Mouse (Mus musculus): ENCODE measurements around the gene Pparg. TPM values are rescaled to one million over a fixed set of nuclear protein-coding genes. Genes with fewer than 3 reads are reported as not detected.
A peak's percentile ranks its signal among the peaks of the same experiment; 100 is the strongest.

Gene Pparg
- polyA plus RNA-seq, 1 experiment from 2014 or later, result 4.2 TPM

GRCm38 (mm10) chr6:115330964-115331363, 29.8 kb upstream of the Pparg start:
- H3K27ac ChIP-seq, result no peak overlapping the region
- H3K9ac ChIP-seq, result no peak overlapping the region
- no peaks in the 10 kb centered on the region for H3K27me3 ChIP-seq
- no peak overlapping the region for H3K4me2 ChIP-seq
- no peaks in the 10 kb centered on the region for H3K4me1 ChIP-seq
- no peak for ATAC-seq (ENCODE audit: borderline replicate concordance, extremely low read depth, low FRiP score, low TSS enrichment)
- no peaks in the 10 kb centered on the region for H3K9me3 ChIP-seq
- H3K36me3 ChIP-seq, result no peaks in the 10 kb centered on the region
- no peak overlapping the region for H3K4me3 ChIP-seq

GRCm38 (mm10) chr6:115333099-115333694, 27.6 kb upstream of the Pparg start:
- Histone ChIP-seq H3K27me3 (no peaks in the 10 kb centered on the region), H3K9ac (no peak overlapping the region), H3K9me3 (no peaks in the 10 kb centered on the region), H3K4me2 (no peak overlapping the region), H3K4me3 (no peak overlapping the region), H3K27ac (no peak overlapping the region), H3K4me1 (no peaks in the 10 kb centered on the region), H3K36me3 (no peaks in the 10 kb centered on the region)
- 38% methylated on average over 2 of the region's 2 CpGs for WGBS
- ATAC-seq (ENCODE audit: borderline replicate concordance, extremely low read depth, low FRiP score, low TSS enrichment), result no peak

- 27% methylated on average over 6 of the region's 6 CpGs for WGBS
- H3K9ac ChIP-seq, result no peak overlapping the region
- no peaks in the 10 kb centered on the region for H3K9me3 ChIP-seq
- H3K36me3 ChIP-seq, result no peaks in the 10 kb centered on the region
- no peak overlapping the region for H3K4me3 ChIP-seq
- H3K4me1 ChIP-seq, result no peaks in the 10 kb centered on the region
- no peak overlapping the region for H3K27ac ChIP-seq
- H3K27me3 ChIP-seq, result no peaks in the 10 kb centered on the region
- no peak overlapping the region for H3K4me2 ChIP-seq
- no peak for ATAC-seq (ENCODE audit: borderline replicate concordance, extremely low read depth, low FRiP score, low TSS enrichment)
Observed at GRCm38 (mm10) chr6:115335536-115335935, 25.2 kb upstream of the Pparg start.

- H3K27ac ChIP-seq, result no peak overlapping the region
- no peaks in the 10 kb centered on the region for H3K36me3 ChIP-seq
- ATAC-seq (ENCODE audit: borderline replicate concordance, extremely low read depth, low FRiP score, low TSS enrichment), result no peak
- H3K27me3 ChIP-seq, result no peaks in the 10 kb centered on the region
- H3K4me2 ChIP-seq, result no peak overlapping the region
- H3K9me3 ChIP-seq, result no peaks in the 10 kb centered on the region
- H3K4me3 ChIP-seq, result no peak overlapping the region
- WGBS, result 79% methylated on average over 2 of the region's 2 CpGs
- 0 out of 2 replicates have a peak, but pooled peaks cover 7% of the 10 kb centered on the region for H3K4me1 ChIP-seq
- no peak overlapping the region for H3K9ac ChIP-seq
Observed at GRCm38 (mm10) chr6:115340084-115340483, 20.7 kb upstream of the Pparg start.

GRCm38 (mm10) chr6:115343096-115343495, 17.7 kb upstream of the Pparg start:
- Histone ChIP-seq H3K36me3 (no peaks in the 10 kb centered on the region), H3K9me3 (no peaks in the 10 kb centered on the region), H3K4me2 (no peak overlapping the region), H3K27ac (no peak overlapping the region), H3K4me3 (no peak overlapping the region), H3K9ac (no peak overlapping the region), H3K4me1 (0 out of 2 replicates have a peak, but pooled peaks cover 10% of the 10 kb centered on the region), H3K27me3 (no peaks in the 10 kb centered on the region)
- no peak for ATAC-seq (ENCODE audit: borderline replicate concordance, extremely low read depth, low FRiP score, low TSS enrichment)
- WGBS, result 65% methylated on average over 4 of the region's 4 CpGs

- no peak overlapping the region for H3K9ac ChIP-seq
- 0 out of 2 replicates have a peak overlapping the region, but pooled peaks have one; percentile 10 for H3K4me2 ChIP-seq
- H3K36me3 ChIP-seq, result no peaks in the 10 kb centered on the region
- WGBS, result 26% methylated on average over 5 of the region's 5 CpGs
- no peak overlapping the region for H3K27ac ChIP-seq
- 0 out of 2 replicates have a peak, but pooled peaks cover 10% of the 10 kb centered on the region for H3K4me1 ChIP-seq
- H3K27me3 ChIP-seq, result no peaks in the 10 kb centered on the region
- H3K4me3 ChIP-seq, result no peak overlapping the region
- ATAC-seq (ENCODE audit: borderline replicate concordance, extremely low read depth, low FRiP score, low TSS enrichment), result no peak
- no peaks in the 10 kb centered on the region for H3K9me3 ChIP-seq
Observed at GRCm38 (mm10) chr6:115343570-115343969, 17.2 kb upstream of the Pparg start.

- H3K27me3 ChIP-seq, result no peaks in the 10 kb centered on the region
- no peak overlapping the region; the same call in 1 of the 2 replicates for H3K27ac ChIP-seq
- H3K4me3 ChIP-seq, result no peak overlapping the region
- no peak overlapping the region for H3K9ac ChIP-seq
- no peaks in the 10 kb centered on the region for H3K9me3 ChIP-seq
- WGBS, result 31% methylated on average over 10 of the region's 10 CpGs
- 0 out of 2 replicates have a peak, but pooled peaks cover 10% of the 10 kb centered on the region for H3K4me1 ChIP-seq
- no peaks in the 10 kb centered on the region for H3K36me3 ChIP-seq
- peak overlapping the region; percentile 10; the same call in 1 of the 2 replicates for H3K4me2 ChIP-seq
- no peak for ATAC-seq (ENCODE audit: borderline replicate concordance, extremely low read depth, low FRiP score, low TSS enrichment)
Observed at GRCm38 (mm10) chr6:115344101-115344500, 16.6 kb upstream of the Pparg start.

GRCm38 (mm10) chr6:115344513-115344912, 16.2 kb upstream of the Pparg start:
- ATAC-seq (ENCODE audit: borderline replicate concordance, extremely low read depth, low FRiP score, low TSS enrichment), result no peak
- Histone ChIP-seq H3K36me3 (no peaks in the 10 kb centered on the region), H3K4me3 (no peak overlapping the region), H3K9me3 (no peaks in the 10 kb centered on the region), H3K27ac (no peak overlapping the region; the same call in 1 of the 2 replicates), H3K27me3 (no peaks in the 10 kb centered on the region), H3K9ac (no peak overlapping the region), H3K4me1 (0 out of 2 replicates have a peak, but pooled peaks cover 13% of the 10 kb centered on the region), H3K4me2 (peak overlapping the region; percentile 10; the same call in 1 of the 2 replicates)
- WGBS, result 31% methylated on average over 11 of the region's 11 CpGs

GRCm38 (mm10) chr6:115345013-115345412, 15.7 kb upstream of the Pparg start:
- 79% methylated on average over 8 of the region's 8 CpGs for WGBS
- no peak for ATAC-seq (ENCODE audit: borderline replicate concordance, extremely low read depth, low FRiP score, low TSS enrichment)
- 0 out of 2 replicates have a peak, but pooled peaks cover 15% of the 10 kb centered on the region for H3K4me1 ChIP-seq
- no peaks in the 10 kb centered on the region for H3K27me3 ChIP-seq
- H3K4me2 ChIP-seq, result peak overlapping the region; percentile 10; the same call in 1 of the 2 replicates
- no peak overlapping the region for H3K4me3 ChIP-seq
- no peak overlapping the region for H3K9ac ChIP-seq
- H3K27ac ChIP-seq, result no peak overlapping the region
- H3K36me3 ChIP-seq, result no peaks in the 10 kb centered on the region
- H3K9me3 ChIP-seq, result no peaks in the 10 kb centered on the region

GRCm38 (mm10) chr6:115349641-115350464, 10.9 kb upstream of the Pparg start:
- no peaks in the 10 kb centered on the region for H3K27me3 ChIP-seq
- ATAC-seq (ENCODE audit: borderline replicate concordance, extremely low read depth, low FRiP score, low TSS enrichment), result peak; percentile 64; the same call in 1 of the 2 replicates
- H3K36me3 ChIP-seq, result no peaks in the 10 kb centered on the region
- H3K27ac ChIP-seq, result peak overlapping the region; percentile 41; the same call in 1 of the 2 replicates
- WGBS, result 22% methylated on average over 5 of the region's 5 CpGs
- H3K9ac ChIP-seq, result no peak overlapping the region
- no peak overlapping the region for H3K4me3 ChIP-seq
- no peak overlapping the region for H3K4me2 ChIP-seq
- no peaks in the 10 kb centered on the region for H3K9me3 ChIP-seq
- H3K4me1 ChIP-seq, result 0 out of 2 replicates have a peak, but pooled peaks cover 9% of the 10 kb centered on the region

GRCm38 (mm10) chr6:115361606-115362462, 1.1 kb downstream of the Pparg start:
- WGBS, result 2% methylated on average over 48 of the region's 48 CpGs
- Histone ChIP-seq H3K4me3 (peak overlapping the region; percentile 57), H3K27me3 (peaks cover 18% of the 10 kb centered on the region; the same call in 1 of the 2 replicates), H3K4me1 (peaks cover 11% of the 10 kb centered on the region; the same call in 1 of the 2 replicates), H3K9ac (peak overlapping the region; percentile 50), H3K4me2 (peak overlapping the region; percentile 98), H3K36me3 (no peaks in the 10 kb centered on the region), H3K9me3 (no peaks in the 10 kb centered on the region), H3K27ac (no peak overlapping the region)
- peak; percentile 55; the same call in 1 of the 2 replicates for ATAC-seq (ENCODE audit: borderline replicate concordance, extremely low read depth, low FRiP score, low TSS enrichment)
